Mouse (Mus musculus) erythroblast, embryonic 14.5 days (primary cell): ENCODE measurements around the gene Man2a2.

Source experiments
- GATA1 ChIP-seq: IDR thresholded peaks from 2 replicates; pipeline ENCODE4 v1.6.1; 2012; ENCODE audit warnings: low read length, inconsistent platforms, mixed read lengths
- TAL1 ChIP-seq: IDR thresholded peaks from 3 replicates; pipeline ENCODE4 v1.6.1; 2012; ENCODE audit warnings: low read length, inconsistent platforms, mixed read lengths

DNA sequence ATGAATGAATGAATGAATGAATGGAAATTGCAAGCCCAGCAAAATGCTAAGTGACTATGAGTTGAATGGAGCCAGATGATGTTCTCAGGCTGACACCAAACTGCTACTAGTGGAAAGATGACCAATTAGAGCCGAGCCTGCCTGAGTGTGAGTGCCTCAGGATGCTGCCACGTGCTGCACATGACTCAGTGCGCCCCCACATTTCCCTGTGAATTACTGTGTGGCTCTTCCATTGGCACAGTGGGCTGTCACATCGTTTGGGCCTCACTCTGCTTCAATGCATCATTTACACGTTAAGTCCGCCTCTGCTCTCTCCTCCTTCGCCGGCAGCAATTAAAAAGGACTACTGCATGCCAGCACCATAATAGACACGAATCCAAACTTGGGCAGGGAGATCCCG, 41.1 kb upstream of the Man2a2 start:
- TF ChIP-seq GATA1: no peak
- no peak for TF ChIP-seq TAL1
